Mouse (Mus musculus) brain, embryonic 14.5 days (tissue): ENCODE results near the gene Hes1. TPM values are rescaled to one million over a fixed set of nuclear protein-coding genes. Genes with fewer than 3 reads are reported as not detected.

Experiments
- DNase-seq: peaks from one replicate; pipeline ENCODE4 v3.0.0-alpha.2; 2011; ENCODE audit warnings: low read depth
- CTCF ChIP-seq: fragments of 200-500 bp; IDR thresholded peaks from 2 replicates; pipeline ENCODE4 v1.5.1; 2012; ENCODE audit warnings: inconsistent platforms, mild to moderate bottlenecking, moderate library complexity, borderline replicate concordance; ENCODE audit not compliant: insufficient read depth, insufficient read length; ENCODE audit errors: extremely low read depth
- POLR2A ChIP-seq: fragments of 200-500 bp; IDR thresholded peaks from 2 replicates; pipeline ENCODE4 v1.6.1; 2012; ENCODE audit warnings: mild to moderate bottlenecking, inconsistent platforms, borderline replicate concordance; ENCODE audit not compliant: poor library complexity, insufficient read depth, insufficient read length, severe bottlenecking; ENCODE audit errors: extremely low read depth
- polyA plus RNA-seq: library from polyadenylated mRNA; depleted of rRNA; stranded (reverse); fragments of >200 nt; gene quantifications from 2 replicates; pipeline ENCODE4 v1.2.3, GENCODE M21; 2012

Hes1 gene
- polyA plus RNA-seq, 1 experiment = 44.6 TPM

DNA sequence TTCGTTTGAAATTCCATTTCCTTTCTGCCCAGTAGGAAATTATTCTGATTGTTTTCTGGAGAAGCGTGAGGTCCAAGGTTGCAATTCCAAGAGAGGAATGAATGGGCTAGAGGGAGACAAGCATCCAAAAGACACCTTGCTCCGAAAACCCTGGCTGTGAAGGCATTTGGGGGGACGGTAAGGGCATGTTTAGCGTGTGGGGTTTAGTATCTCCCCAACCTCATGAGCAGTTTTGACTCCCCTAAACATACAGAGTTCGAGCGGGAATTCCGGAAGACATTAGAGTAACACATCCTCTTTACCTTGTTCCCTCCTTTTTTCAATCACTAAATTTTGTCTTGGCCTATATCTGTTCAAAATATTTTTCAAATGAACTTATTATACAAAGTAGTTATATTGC, 429 bp downstream of the Hes1 start:
- DNase-seq = no peak
- TF ChIP-seq POLR2A (no peak), CTCF (no peak)

DNA sequence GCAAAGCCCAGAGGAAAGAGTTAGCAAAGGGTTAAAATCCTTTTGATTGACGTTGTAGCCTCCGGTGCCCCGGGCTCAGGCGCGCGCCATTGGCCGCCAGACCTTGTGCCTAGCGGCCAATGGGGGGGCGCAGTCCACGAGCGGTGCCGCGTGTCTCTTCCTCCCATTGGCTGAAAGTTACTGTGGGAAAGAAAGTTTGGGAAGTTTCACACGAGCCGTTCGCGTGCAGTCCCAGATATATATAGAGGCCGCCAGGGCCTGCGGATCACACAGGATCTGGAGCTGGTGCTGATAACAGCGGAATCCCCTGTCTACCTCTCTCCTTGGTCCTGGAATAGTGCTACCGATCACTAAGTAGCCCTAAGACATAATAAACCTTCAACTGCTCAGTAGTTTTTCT, 893 bp downstream of the Hes1 start:
- DNase-seq = peak; percentile 97
- TF ChIP-seq CTCF (no peak), POLR2A (peak; percentile 87; the same call in 1 of the 2 replicates)

DNA sequence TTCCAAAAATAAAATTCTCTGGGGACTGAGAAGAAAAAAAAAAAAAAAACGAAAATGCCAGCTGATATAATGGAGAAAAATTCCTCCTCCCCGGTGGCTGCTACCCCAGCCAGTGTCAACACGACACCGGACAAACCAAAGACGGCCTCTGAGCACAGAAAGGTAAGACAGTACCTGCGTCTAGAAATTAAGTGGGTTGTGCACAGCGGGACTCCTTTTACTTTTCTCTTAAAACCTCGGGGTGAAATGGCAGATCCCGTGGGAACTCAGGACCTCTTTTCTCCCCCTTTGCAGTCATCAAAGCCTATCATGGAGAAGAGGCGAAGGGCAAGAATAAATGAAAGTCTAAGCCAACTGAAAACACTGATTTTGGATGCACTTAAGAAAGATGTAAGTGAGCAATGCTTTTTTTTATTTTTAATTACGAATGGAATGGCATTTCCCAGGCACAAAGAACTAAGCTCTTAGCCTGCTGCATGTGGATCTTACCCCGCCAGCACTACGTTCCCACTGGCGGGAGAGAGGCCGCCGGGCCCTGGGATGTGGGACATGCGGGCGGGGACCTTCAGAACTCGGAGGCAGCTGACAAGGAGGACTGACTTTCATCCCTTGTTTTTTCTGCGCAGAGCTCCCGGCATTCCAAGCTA, 1.5 kb downstream of the Hes1 start:
- TF ChIP-seq POLR2A = no peak
- no peak for TF ChIP-seq CTCF
- peak; percentile 44 for DNase-seq

DNA sequence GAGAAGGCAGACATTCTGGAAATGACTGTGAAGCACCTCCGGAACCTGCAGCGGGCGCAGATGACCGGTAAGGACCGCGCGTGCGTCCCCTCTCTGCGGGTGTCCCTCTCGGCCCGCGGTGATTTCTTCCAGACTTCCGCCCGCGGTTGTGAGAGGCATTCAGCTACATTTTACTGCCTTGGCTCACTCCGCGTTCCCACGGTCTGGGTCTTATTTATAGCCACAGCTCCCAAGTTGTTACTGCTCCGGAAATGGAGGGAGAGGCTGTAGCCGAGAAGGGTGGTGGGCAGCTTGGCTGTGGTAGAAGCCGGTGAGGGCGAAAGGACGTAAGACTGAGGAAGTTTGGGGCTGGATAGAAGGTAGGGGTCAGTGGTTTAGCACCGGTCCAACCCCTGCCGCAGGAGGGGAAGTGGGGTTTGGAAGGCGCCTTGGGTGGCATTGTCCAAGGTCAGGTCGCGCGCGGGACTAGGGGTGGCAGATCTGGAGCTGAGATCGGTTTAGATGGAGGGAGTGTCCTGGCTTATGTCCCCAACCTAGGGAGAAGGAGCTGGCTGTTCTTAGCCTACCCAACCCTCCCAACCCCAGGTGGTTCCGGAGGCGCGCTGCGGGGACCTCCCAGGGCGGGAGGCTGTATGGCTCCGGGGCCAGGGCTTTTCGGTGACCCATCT, 2.1 kb downstream of the Hes1 start:
- no peak for TF ChIP-seq CTCF
- TF ChIP-seq POLR2A = no peak

GRCm38 (mm10) chr16:30066852-30067301, 2.7 kb downstream of the Hes1 start:
- DNase-seq = peak; percentile 93
- TF ChIP-seq CTCF (peak; percentile 70; the same call in 1 of the 2 replicates), POLR2A (no peak)

More for the DNA sequence above, 2.1 kb downstream of the Hes1 start:
- DNase-seq = peak; percentile 65

DNA sequence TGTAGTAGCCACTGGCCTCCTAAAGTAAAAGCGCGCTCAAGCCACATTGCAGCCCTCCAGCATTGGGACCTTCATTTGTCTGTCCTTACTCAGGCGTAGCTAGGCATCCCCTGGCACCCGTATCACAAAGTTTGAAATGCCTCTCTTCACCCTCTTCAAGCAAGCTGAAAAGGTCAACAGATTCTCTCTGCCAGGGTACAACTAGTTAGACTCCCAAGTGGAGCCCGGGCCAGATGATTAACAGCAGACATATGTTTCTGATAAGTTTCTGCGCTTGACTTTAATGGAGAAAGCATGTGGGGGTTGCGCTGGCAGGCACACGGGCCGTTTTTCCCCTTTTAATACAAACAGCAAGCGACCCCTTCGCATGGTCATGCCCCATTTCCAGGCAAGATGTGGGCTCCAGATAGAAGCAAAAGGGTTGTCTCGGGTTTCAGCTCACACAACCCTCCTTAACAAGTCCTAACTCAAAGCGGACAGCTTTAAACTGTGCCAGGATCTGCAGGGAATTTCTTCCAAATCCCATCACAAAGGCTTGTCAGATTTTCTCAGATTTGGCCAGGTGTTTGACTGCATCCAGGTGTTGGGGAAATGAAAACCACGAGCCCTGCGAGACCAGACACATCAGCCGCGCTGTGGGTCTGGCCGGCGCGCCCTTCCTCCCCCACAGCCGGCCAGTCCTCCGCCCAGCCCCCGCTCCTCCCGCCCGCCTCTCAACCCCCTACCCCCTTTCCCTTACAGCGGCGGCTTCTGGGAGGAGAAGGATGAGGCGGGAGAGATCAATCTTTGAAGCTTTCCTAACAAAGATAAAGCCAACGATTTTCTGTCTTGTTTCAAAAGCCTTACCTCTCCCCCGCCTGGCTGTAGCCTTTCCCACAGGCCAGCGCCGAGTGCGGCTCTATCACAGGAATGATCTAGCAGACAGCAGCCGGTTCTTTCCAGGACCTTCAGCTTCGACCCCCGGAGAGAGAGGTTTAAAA, 4.1 kb downstream of the Hes1 start:
- no peak for TF ChIP-seq CTCF
- no peak for TF ChIP-seq POLR2A
- DNase-seq = peak; percentile 68

GRCm38 (mm10) chr16:30069580-30069949, 5.4 kb downstream of the Hes1 start:
- TF ChIP-seq POLR2A = no peak
- TF ChIP-seq CTCF = no peak
- peak; percentile 68 for DNase-seq

DNA sequence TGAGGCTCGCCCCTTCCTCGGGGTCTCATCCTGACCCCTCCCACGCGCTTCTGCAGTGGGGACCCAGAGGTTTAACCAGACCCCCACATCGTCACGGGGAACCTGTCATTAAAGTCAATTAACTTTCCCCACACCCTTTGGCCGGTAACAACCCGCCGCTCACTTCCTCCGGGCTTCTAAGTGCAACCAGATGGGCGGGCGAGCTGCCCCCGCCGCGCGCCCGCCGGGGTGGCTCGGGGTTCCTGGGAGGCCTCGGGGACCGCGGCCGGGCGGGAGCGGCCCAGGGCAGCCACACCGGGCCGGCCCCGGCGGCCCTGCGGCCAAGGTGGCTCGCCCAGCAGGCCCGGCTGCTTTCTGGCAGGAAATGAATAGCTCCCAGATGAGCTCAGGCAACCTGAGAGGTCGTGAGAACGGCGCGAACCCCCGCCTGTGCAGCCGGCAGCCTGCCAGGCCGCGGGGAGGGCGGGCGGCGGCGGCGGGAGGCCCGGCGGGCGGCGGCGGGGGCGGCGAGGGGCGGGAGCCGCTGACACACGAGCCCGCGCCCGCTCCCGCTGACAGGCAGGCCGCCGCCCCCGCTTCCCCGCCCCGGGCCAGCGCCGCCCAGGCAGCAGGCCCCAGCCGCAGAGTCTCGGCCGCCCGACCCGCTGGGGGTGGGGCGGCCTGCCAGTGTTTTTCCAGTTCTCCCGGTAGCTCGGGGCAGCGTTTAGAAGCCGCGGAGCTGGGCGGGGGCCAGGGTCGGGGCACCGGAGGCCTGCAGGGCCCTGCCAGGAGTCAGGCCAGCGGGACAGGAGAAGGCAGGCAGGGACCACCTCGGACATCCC, 6.0 kb downstream of the Hes1 start:
- DNase-seq = peak; percentile 85
- TF ChIP-seq POLR2A (no peak), CTCF (no peak)

- no peak for TF ChIP-seq POLR2A
- TF ChIP-seq CTCF = no peak
- peak; percentile 62 for DNase-seq
Observed at GRCm38 (mm10) chr16:30070771-30071191, 6.6 kb downstream of the Hes1 start.

DNA sequence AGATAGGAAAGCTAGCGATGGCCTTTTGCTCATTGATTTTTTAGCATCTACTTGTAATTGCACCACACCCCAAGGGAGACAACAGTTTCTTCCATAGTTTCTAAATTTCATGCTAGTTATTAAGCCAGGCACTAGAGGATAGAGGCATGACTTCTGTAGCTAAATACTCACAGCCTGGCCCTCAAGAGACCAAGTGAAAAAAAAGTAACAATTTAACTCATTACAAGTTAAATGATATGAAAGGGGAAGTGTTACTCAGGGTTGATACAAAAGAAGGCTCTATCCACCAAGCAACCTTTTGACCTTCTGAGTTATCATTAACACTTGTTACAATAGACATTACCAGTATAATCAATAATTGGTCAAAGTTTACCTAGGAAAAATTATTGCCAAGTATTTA, 9.1 kb downstream of the Hes1 start:
- TF ChIP-seq POLR2A (no peak), CTCF (no peak)
- no peak for DNase-seq
